Mouse (Mus musculus) heart, adult 18-20 months (tissue): ENCODE results near the gene Trim44. TPM values are rescaled to one million over a fixed set of nuclear protein-coding genes. Genes with fewer than 3 reads are reported as not detected.
A peak's percentile ranks its signal among the peaks of the same experiment; 100 is the strongest.

ENCODE experiments used
- DNase-seq, 2 experiments: peaks; one replicate each; pipeline ENCODE4 v3.0.0; 2021 to 2022; ENCODE audit warnings: mixed read lengths in 1 of 2
- long read RNA-seq, 2 experiments: library from polyadenylated mRNA; stranded (forward); transcript quantifications; one replicate each; pipeline ENCODE4 v2.0.0; 2021
- total RNA-seq, 2 experiments: library from RNA; stranded (reverse); gene quantifications; 2 replicates each; pipeline ENCODE4 v1.2.3; 2021

Gene Trim44
- 10 to 100 TPM; 28.1 to 28.2 TPM for total RNA-seq
- long read RNA-seq, experiment 1, partial matches to known transcripts = 2 of 32 reads
- long read RNA-seq, experiment 1, other reads (novel, unspliced or antisense) = 30 of 32 reads
- long read RNA-seq, experiment 2, partial matches to known transcripts = 0 of 15 reads
- long read RNA-seq, experiment 2, other reads (novel, unspliced or antisense) = 15 of 15 reads

- no peak for DNase-seq
These were observed at the start of gene Trim44 for GRCm38 (mm10) chr2:102407363-102408184. Trim44 (minus strand) TSS chr2:102407828.

- no peak for DNase-seq
These were observed 47.5 kb upstream of the Trim44 start for GRCm38 (mm10) chr2:102455126-102455525.

- DNase-seq = peak in 1 of 2 experiments; percentile 52
These were observed 45.8 kb upstream of the Trim44 start for GRCm38 (mm10) chr2:102453447-102453846.

GRCm38 (mm10) chr2:102451671-102452549 lies 44.3 kb upstream of the Trim44 start, which contains the start of gene Fjx1:
Fjx1 (minus strand) TSS chr2:102452499.
- DNase-seq = peak; percentile 31 to 39

- DNase-seq = peak; percentile 11 to 36
These were observed 43.4 kb upstream of the Trim44 start for GRCm38 (mm10) chr2:102450761-102451670.

DNA sequence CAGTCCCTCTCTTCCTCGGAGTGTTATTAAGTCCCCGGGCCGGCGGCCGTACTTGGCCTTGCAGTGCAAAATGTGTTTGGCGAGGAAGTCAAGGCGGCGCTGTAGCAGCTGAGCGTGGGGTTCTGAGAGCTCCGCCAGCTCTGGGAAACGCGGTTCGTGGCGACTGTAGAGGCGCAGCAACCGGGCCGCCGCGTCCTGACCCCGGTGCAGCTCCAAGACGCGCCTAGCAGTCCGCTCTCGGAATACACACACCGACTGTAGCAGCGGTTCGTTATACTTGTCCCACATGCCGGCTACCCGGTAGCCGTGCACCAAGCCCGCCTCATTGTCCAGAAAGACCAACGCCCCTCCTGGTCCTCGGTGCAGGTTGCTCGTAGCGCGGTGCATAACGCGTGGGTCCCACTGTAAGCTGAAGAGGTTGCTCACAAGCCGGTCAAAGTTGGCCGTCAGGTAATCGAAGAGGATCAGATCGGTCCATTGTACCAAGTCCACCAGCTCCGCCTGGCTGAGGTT lies 42.7 kb upstream of the Trim44 start:
- peak; percentile 57 to 63 for DNase-seq

DNA sequence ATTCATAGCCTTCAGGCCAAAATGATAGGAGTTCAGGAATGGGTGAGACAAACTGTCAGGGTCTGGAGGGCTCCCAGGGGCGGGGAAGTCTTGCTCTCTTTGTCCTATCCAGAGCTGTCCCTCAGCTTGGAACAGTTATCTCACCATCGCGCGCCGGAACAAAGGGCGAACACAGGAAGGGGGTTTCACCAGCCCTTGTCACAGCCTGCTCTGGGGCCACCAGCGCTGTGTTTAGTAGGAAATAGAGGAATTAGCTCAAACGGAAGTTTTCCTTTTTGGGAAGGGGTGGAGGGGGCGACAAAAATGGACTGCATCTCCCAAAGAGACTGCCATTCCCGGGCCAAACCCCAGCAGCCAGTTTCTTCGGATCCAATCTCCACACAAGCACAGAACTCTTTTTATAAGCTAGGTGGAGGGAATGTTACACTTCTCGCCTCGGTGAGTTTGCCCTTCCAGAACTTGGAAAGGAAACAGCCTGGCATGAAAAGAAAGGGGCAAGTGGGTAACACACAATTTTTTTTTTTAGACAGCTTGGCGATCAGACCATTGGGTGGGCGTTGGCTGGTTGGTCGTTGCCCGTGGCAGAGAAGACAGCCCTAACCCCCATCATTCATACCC lies 42.1 kb upstream of the Trim44 start:
- DNase-seq = peak; percentile 8 to 29

GRCm38 (mm10) chr2:102449056-102449455 lies 41.4 kb upstream of the Trim44 start:
- no peak for DNase-seq

- DNase-seq = no peak
These were observed 40.2 kb upstream of the Trim44 start for GRCm38 (mm10) chr2:102447831-102448230.

- no peak for DNase-seq
These were observed 39.2 kb upstream of the Trim44 start for GRCm38 (mm10) chr2:102446851-102447250.

DNA sequence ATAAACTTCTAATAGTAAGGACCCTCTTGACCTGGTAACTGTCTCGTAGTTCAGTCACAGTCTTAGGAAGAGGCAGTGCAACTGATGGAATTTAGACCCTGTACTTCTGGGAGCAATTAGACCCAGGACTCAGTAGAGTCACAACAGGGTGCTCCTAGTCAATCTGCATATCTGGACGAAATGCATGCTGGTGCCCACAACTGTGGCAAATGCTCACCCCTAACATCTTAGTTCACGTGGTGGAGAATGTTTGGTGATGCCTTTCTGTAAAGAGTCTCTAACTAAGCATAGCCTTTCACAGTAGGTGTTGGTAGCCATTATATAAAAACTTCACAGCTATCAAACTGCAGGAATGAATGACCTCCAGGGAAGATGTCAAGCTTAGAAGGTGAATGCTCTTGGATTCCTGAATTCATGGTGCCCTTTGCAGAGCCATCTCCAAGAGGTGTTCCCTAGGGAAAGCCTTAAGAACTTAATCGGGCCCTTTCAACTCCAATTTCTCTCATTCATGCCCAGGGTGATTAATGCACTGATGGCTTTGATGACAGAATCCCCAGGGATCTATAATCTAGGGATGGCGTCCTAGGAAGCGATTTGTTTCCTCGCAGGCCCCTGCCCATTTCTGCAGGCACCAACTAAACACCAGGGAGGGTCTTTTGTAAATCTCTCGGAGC lies 29.9 kb upstream of the Trim44 start:
- no peak for DNase-seq

DNA sequence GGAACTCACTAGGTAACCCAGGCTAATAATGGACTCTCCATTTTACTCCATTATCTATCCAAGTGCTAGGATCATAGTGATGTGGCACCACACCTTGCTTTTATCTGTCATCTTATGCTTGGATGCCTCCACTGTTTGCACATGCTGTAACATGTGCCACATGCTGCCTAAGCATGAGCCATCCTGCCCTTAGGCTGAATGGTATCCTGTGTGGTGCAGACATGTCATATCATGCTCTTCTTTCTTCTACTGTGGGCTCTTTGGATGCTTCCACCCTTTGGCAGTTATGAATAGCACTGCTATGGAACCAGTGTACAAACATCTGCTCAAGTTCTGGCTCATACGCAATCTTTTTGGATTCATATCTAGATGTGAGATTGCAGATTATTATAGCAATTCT lies 26.3 kb upstream of the Trim44 start:
- DNase-seq = no peak

GRCm38 (mm10) chr2:102431084-102431483 lies 23.5 kb upstream of the Trim44 start:
- no peak for DNase-seq

DNA sequence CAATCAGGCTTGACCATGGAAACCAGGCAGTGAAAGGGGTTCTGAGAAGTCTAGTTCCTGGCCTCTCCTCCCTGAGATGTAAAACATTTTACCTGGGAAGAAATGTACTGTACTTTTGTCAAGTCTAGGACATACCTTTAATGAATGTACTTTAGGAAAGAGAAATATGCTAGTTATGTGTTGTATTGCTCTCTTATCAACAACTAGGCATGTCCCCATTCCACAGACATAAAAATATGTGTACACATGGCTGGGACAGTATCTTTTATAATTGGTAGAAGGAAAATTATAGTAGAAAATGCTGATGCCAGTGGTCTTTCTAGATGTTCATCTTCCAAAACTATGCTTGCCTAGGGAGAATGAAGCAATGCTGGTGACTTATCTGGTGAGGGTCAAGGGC lies 20.3 kb upstream of the Trim44 start:
- no peak for DNase-seq

GRCm38 (mm10) chr2:102426434-102426833 lies 18.8 kb upstream of the Trim44 start:
- DNase-seq = no peak

- no peak for DNase-seq
These were observed 8.6 kb upstream of the Trim44 start for GRCm38 (mm10) chr2:102416149-102416743.

DNA sequence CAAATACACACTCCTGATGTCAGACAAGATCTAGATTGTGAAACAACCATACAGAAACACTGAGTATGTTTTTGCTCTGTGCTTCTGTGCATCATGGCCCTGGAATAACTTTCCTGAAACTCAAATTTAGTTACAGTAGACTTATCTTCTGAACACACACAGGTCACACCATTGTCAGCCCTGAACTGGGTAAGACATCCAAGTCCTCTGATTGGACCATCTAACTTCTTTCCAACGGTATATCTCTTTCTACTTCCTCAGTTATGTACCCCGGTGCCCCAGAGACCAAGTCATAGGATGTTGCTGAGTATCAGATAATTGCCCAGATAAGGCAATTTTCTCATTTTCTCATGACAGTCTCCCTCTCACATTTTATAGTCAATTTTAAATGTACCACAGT lies 5.1 kb upstream of the Trim44 start:
- no peak for DNase-seq

GRCm38 (mm10) chr2:102410615-102411014 lies 3.0 kb upstream of the Trim44 start:
- DNase-seq = no peak

DNA sequence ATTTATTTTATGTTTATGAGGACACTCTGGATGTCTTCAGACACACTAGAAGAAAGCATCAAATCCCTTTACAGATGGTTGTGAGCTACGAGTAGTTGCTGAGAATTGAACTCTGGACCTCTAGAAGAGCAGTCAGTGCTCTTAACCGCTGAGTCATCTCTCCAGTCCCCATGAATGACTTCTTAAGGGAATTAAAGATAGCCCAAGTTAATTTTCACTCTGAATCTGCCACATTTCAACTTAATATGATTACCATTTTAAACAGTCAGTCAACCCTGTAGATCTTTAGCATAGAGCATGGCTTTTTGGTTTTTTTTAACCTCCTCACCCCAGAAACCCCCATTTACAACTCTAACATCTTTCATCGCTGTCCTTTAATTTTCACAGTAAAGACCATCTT lies 2.1 kb upstream of the Trim44 start:
- no peak for DNase-seq
